Mouse (Mus musculus) liver, postnatal 0 days (tissue): Measurements from ENCODE around the gene M6pr.

Source experiments
- CTCF ChIP-seq: sonication (generic); IDR thresholded peaks from 2 replicates; pipeline ENCODE4 v1.5.1; 2016; ENCODE audit warnings: antibody characterized with exemption, low read depth
- EP300 ChIP-seq: IDR thresholded peaks from 2 replicates; pipeline ENCODE4 v1.6.1; 2016; ENCODE audit warnings: antibody characterized with exemption, low read depth, mild to moderate bottlenecking

- TF ChIP-seq CTCF (no peak), EP300 (no peak)
Measured at GRCm38 (mm10) chr6:122365706-122366105, 57.2 kb downstream of the M6pr start.
